Mouse (Mus musculus) olfactory bulb, adult 2 months (tissue): ENCODE measurements at regions not wholly inside any gene's neighbourhood (a gene's known extent, or its start where the extent isn't known, plus 50 kb on each side); places are given as distances from the start of the nearest gene placed in this dataset.

Experiments
- CTCF ChIP-seq: fragments of 200-500 bp; IDR thresholded peaks from 2 replicates; pipeline ENCODE4 v1.5.1; 2012; ENCODE audit warnings: low read depth, mild to moderate bottlenecking, low read length, moderate library complexity; ENCODE audit not compliant: insufficient read depth
- POLR2A ChIP-seq: fragments of 200-500 bp; IDR thresholded peaks from 2 replicates; pipeline ENCODE4 v1.6.1; 2012; ENCODE audit warnings: mild to moderate bottlenecking, low read depth, low read length, moderate library complexity; ENCODE audit not compliant: insufficient read depth

DNA sequence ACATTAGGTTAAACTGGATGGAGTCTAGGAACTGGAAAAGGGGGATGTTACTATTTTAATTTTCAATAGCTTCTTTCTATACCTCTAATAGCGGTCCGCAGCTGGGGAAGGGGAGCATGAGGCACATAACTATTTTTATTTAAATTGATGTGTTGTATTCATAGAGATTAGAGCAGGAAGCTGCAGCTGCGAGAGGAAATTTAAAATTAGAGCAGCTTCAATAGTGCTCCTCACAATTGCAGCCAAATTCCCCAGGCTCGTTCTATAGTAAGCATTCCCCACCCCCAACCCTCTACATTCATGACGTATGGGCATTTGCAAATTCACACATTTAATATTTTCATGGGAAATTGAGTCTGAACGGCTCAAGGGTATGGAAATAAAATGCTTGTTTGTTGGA, 348.0 kb upstream of the Syt1 start:
- no peak for TF ChIP-seq CTCF
- TF ChIP-seq POLR2A, result no peak
